Mouse (Mus musculus) bone marrow macrophage, adult 2 months (primary cell): ENCODE results near the gene Igfbp5.

Experiments
- CTCF ChIP-seq: IDR thresholded peaks from 2 replicates; pipeline ENCODE4 v1.5.1; 2012; ENCODE audit warnings: low read depth, mild to moderate bottlenecking, low read length, moderate library complexity
- POLR2A ChIP-seq: IDR thresholded peaks from 2 replicates; pipeline ENCODE4 v1.6.1; 2012; ENCODE audit warnings: mild to moderate bottlenecking, low read depth, low read length, borderline replicate concordance

- TF ChIP-seq POLR2A (no peak), CTCF (no peak)
Observed at GRCm38 (mm10) chr1:72858874-72859273, 15.8 kb downstream of the Igfbp5 start.
